ENCODE assay signal across 8 mouse cellular contexts in the genomic region with DNA sequence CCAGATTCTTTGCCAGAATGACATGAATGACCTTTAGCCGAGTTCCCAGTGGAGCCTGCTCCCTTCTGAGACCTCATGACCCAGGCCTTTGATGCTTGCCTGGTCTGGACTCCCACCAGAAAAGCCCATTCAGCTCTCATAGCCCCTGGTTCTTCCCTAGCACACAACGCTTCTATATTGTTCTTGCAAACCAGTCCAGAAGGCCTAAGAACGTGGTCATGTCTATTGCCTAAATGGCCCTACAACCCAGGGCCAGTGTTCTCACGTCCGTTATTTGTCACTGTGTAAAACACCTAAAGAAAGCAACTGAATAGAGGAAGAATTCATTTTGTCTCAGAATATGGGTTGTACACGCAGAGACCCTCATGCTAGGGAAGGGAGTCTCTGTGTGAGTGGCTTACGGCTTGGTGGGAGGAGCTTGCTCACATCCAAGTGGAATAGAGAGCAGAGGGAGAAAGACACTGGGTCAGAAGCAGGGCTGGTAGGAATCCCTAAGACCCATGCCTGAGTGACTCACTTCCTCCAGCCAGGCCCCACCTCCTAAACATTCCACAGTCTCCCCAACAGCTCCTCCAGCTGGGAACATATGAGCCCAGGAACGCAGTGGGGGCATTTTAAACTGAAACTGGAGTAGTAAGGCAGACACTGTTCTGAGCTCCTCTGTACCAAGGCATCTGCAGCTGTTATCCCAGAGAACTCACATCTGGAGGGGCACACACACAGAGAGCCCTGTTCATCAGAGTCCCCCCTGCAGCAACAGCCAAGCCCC.
DNase-seq lines count a peak whose midpoint lies in the region; ATAC-seq lines count a peak whose summit lies in the region.

No protein-coding gene starts in this region.

- H3K4me1 ChIP-seq in embryonic facial prominence, embryonic 15.5 days = peaks cover 32% of the 10 kb centered on the region
- H3K4me1 ChIP-seq in intestine, embryonic 16.5 days (ENCODE audit: control insufficient read depth, insufficient read depth, low read length) = peaks cover 6% of the 10 kb centered on the region

- no peaks in the 10 kb centered on the region for H3K9me3 ChIP-seq in embryonic facial prominence, embryonic 15.5 days (replicated peaks)
- H3K9me3 ChIP-seq in intestine, embryonic 16.5 days (ENCODE audit: control insufficient read depth, low read length) = no peaks in the 10 kb centered on the region

- H3K4me3 ChIP-seq in embryonic facial prominence, embryonic 15.5 days (replicated peaks) = no peak overlapping the region
- no peak overlapping the region for H3K4me3 ChIP-seq in intestine, embryonic 16.5 days (ENCODE audit: low read length)

- ATAC-seq in embryonic facial prominence, embryonic 15.5 days (ENCODE audit: insufficient number of reproducible peaks, low FRiP score, low TSS enrichment, low read depth) = peak; percentile 86
- ATAC-seq in intestine, embryonic 16.5 days = peak; percentile 84

- H3K27me3 ChIP-seq in embryonic facial prominence, embryonic 15.5 days = no peaks in the 10 kb centered on the region
- H3K27me3 ChIP-seq in intestine, embryonic 16.5 days (replicated peaks; ENCODE audit: control insufficient read depth, insufficient read depth, low read length) = no peaks in the 10 kb centered on the region

- WGBS in embryonic facial prominence, embryonic 15.5 days = 42% methylated on average over 8 of the region's 8 CpGs
- 55% methylated on average over 8 of the region's 8 CpGs for WGBS in intestine, embryonic 16.5 days

- intact Hi-C loops in left cerebral cortex, postnatal 36 days (cut with DNase I) = no loop called here

- DNase-seq in gastrocnemius, adult 18-20 months (ENCODE audit: low spot score) = peak; percentile 39
- no peak for DNase-seq in gastrocnemius, adult 8-10 months (ENCODE audit: low spot score in 2 of 2)
- DNase-seq in lung, postnatal 25 days (ENCODE audit: low spot score) = peak; percentile 56
- no peak for DNase-seq in spleen, postnatal 36 days (ENCODE audit: low spot score in 2 of 2)
- DNase-seq in thymus, postnatal 36 days = no peak
- no peak for DNase-seq in left cerebral cortex, postnatal 36 days (ENCODE audit: low spot score in 2 of 2)

- H3K4me2 ChIP-seq in embryonic facial prominence, embryonic 15.5 days (replicated peaks) = no peak overlapping the region
- no peak overlapping the region for H3K4me2 ChIP-seq in intestine, embryonic 16.5 days (ENCODE audit: low read depth, low read length)

- H3K9ac ChIP-seq in embryonic facial prominence, embryonic 15.5 days = no peak overlapping the region
- no peak overlapping the region for H3K9ac ChIP-seq in intestine, embryonic 16.5 days (ENCODE audit: low read depth, low read length)

- H3K27ac ChIP-seq in embryonic facial prominence, embryonic 15.5 days (replicated peaks) = peak overlapping the region; percentile 83
- H3K27ac ChIP-seq in intestine, embryonic 16.5 days (ENCODE audit: low read length) = peak overlapping the region; percentile 56

- H3K36me3 ChIP-seq in embryonic facial prominence, embryonic 15.5 days = no peaks in the 10 kb centered on the region
- H3K36me3 ChIP-seq in intestine, embryonic 16.5 days (ENCODE audit: control insufficient read depth, insufficient read depth, low read length) = no peaks in the 10 kb centered on the region

Comparison
In these comparisons a context has a peak if more than half of its experiments do, and no peak if none do; other contexts are left out.
1. DNase-seq: peak in gastrocnemius, adult 18-20 months (single experiment) and lung, postnatal 25 days (single experiment); none in gastrocnemius, adult 8-10 months (0 of 2), spleen, postnatal 36 days (0 of 2), thymus, postnatal 36 days (0 of 2) and left cerebral cortex, postnatal 36 days (0 of 2).